Mouse (Mus musculus) midbrain, embryonic 10.5 days (tissue): Measurements from ENCODE around the gene Sema3g. TPM values are rescaled to one million over a fixed set of nuclear protein-coding genes. Genes with fewer than 3 reads are reported as not detected.

ENCODE experiments used
- DNase-seq: peaks from one replicate; pipeline ENCODE4 v3.0.0-alpha.2; 2017; ENCODE audit warnings: low spot score
- H3K27ac ChIP-seq: fragments of 300-500 bp; sonication (generic); replicated peaks from 2 replicates; pipeline ENCODE4 v1.5.1; 2016; ENCODE audit warnings: mild to moderate bottlenecking
- H3K27me3 ChIP-seq: fragments of 300-500 bp; sonication (generic); 2 replicates; pipeline ENCODE4 v1.6.1; 2016; ENCODE audit warnings: low read depth, mild to moderate bottlenecking; ENCODE audit not compliant: poor library complexity, severe bottlenecking
- H3K36me3 ChIP-seq: fragments of 300-500 bp; sonication (generic); 2 replicates; pipeline ENCODE4 v1.6.1; 2016; ENCODE audit warnings: mild to moderate bottlenecking, moderate library complexity
- H3K4me1 ChIP-seq: fragments of 300-500 bp; sonication (generic); 2 replicates; pipeline ENCODE4 v1.6.1; 2016
- H3K4me3 ChIP-seq: fragments of 300-500 bp; sonication (generic); 2 replicates; pipeline ENCODE4 v1.5.1; 2016; ENCODE audit warnings: mild to moderate bottlenecking, moderate library complexity
- H3K9me3 ChIP-seq: fragments of 300-500 bp; sonication (generic); replicated peaks from 2 replicates; pipeline ENCODE4 v1.6.1; 2016; ENCODE audit warnings: mild to moderate bottlenecking
- WGBS: fragments of 180-500 bp; shearing (Covaris S2); methylation state at CpG from one replicate; pipeline ENCODE4 v1.1.7; 2016; 5-methylcytosine and 5-hydroxymethylcytosine counted together
- polyA plus RNA-seq: library from polyadenylated mRNA; unstranded; fragments of >200 nt; fragmentation: Nextera tagmentation; extraction: Ambion mirVana; gene quantifications from 2 replicates; pipeline ENCODE4 v1.2.1, GENCODE M21; 2016

The Sema3g gene
- polyA plus RNA-seq, 1 experiment from 2014 or later, result 0.51 TPM

GRCm38 (mm10) chr14:31245946-31246345, 28.3 kb downstream of the Sema3g start:
- no peaks in the 10 kb centered on the region for H3K9me3 ChIP-seq
- 92% methylated on average over 1 of the region's 1 CpGs for WGBS
- no peaks in the 10 kb centered on the region for H3K27me3 ChIP-seq
- peaks cover 14% of the 10 kb centered on the region for H3K4me1 ChIP-seq
- H3K27ac ChIP-seq, result no peak overlapping the region
- no peak overlapping the region for H3K4me3 ChIP-seq
- no peak for DNase-seq
- H3K36me3 ChIP-seq, result no peaks in the 10 kb centered on the region

DNA sequence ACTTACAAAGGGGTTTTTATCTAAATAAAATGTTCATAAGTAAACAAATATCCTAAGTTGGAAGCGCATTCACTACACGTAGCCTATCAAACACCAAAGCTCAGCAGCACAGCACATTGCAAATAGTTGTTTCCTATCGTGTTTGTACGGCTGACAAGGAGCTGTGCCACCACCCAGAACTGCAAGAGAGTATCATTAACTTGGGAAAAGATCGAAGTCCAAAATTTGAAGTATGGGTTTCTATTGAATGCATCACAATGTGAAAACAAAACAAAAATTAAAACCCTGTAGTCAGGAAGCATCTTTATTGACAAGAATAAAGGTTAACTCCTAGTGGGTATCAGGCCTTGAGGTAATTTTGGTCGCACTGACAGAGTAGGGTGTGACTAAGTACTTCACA, 30.7 kb downstream of the Sema3g start:
- Histone ChIP-seq H3K36me3 (peaks cover 9% of the 10 kb centered on the region), H3K27me3 (no peaks in the 10 kb centered on the region), H3K4me1 (peaks cover 28% of the 10 kb centered on the region), H3K27ac (no peak overlapping the region), H3K4me3 (no peak overlapping the region), H3K9me3 (no peaks in the 10 kb centered on the region)
- no peak for DNase-seq
- 93% methylated on average over 6 of the region's 6 CpGs for WGBS

- peak overlapping the region; percentile 96 for H3K27ac ChIP-seq
- 23% methylated on average over 38 of the region's 38 CpGs for WGBS
Measured at GRCm38 (mm10) chr14:31250222-31251083, 32.8 kb downstream of the Sema3g start.

GRCm38 (mm10) chr14:31251084-31251604, 33.5 kb downstream of the Sema3g start, which contains the start of the genes Phf7 and Bap1:
Gene Phf7 (minus strand): TSS chr14:31251317.
Gene Bap1 (plus strand): TSS chr14:31251450.
- Histone ChIP-seq H3K36me3 (peaks cover 37% of the 10 kb centered on the region), H3K4me3 (peak within 1 kb of the TSS; percentile 99), H3K4me1 (peaks cover 28% of the 10 kb centered on the region), H3K27ac (peak within 1 kb of the TSS; percentile 96), H3K9me3 (no peaks in the 10 kb centered on the region), H3K27me3 (no peaks in the 10 kb centered on the region)
- peak; percentile 96 for DNase-seq
- under 1% methylated on average over 74 of the region's 75 CpGs for WGBS

More at GRCm38 (mm10) chr14:31250222-31251083, 32.8 kb downstream of the Sema3g start:
- H3K4me3 ChIP-seq, result peak overlapping the region; percentile 99
- H3K27me3 ChIP-seq, result no peaks in the 10 kb centered on the region
- peaks cover 30% of the 10 kb centered on the region for H3K36me3 ChIP-seq
- peaks cover 28% of the 10 kb centered on the region for H3K4me1 ChIP-seq
- H3K9me3 ChIP-seq, result no peaks in the 10 kb centered on the region
- no peak for DNase-seq

DNA sequence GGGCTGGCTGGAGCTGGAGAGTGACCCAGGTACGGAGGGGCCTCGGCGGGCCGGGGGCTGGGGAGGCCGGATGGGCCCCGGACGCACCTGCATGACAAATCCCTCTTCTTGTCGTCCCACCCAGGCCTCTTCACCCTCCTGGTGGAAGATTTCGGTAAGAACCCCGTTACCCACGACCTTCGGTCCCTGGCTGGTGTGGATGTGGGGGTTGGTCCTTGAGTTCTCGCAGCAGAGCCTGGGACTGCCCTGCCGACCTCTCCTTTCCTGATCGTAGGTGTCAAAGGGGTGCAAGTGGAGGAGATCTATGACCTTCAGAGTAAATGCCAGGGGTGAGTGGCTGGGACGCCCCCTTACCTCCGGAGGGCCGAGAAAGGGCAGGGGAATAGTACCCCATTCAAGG, 34.0 kb downstream of the Sema3g start:
- no peaks in the 10 kb centered on the region for H3K27me3 ChIP-seq
- peaks cover 28% of the 10 kb centered on the region for H3K4me1 ChIP-seq
- H3K36me3 ChIP-seq, result peaks cover 42% of the 10 kb centered on the region
- no peaks in the 10 kb centered on the region for H3K9me3 ChIP-seq
- no peak for DNase-seq
- H3K27ac ChIP-seq, result peak overlapping the region; percentile 96
- 3% methylated on average over 18 of the region's 18 CpGs for WGBS
- H3K4me3 ChIP-seq, result peak overlapping the region; percentile 99

DNA sequence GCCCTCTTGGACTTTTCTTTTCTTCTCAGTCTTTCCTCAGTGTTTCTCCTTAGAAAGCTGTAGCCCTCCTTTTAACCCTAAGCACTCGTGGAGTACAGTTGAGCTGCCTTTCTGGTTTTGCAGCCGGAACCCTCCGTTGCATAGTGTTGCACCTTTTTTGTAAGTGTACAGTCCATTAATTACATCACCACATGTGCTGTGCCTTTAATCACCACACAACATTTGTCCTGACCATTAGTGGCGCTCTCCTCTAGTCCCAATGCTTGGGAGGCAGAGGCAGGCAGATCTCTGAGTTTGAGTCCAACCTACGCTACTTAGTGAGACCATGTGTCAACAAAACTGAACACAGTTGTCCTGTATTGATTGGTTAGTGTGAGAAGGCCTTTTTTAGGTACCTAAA, 34.4 kb downstream of the Sema3g start:
- Histone ChIP-seq H3K27ac (peak overlapping the region; percentile 96), H3K27me3 (no peaks in the 10 kb centered on the region), H3K4me1 (peaks cover 28% of the 10 kb centered on the region), H3K4me3 (peak overlapping the region; percentile 99), H3K9me3 (no peaks in the 10 kb centered on the region), H3K36me3 (peaks cover 46% of the 10 kb centered on the region)
- no peak for DNase-seq
- WGBS, result 86% methylated on average over 5 of the region's 5 CpGs

DNA sequence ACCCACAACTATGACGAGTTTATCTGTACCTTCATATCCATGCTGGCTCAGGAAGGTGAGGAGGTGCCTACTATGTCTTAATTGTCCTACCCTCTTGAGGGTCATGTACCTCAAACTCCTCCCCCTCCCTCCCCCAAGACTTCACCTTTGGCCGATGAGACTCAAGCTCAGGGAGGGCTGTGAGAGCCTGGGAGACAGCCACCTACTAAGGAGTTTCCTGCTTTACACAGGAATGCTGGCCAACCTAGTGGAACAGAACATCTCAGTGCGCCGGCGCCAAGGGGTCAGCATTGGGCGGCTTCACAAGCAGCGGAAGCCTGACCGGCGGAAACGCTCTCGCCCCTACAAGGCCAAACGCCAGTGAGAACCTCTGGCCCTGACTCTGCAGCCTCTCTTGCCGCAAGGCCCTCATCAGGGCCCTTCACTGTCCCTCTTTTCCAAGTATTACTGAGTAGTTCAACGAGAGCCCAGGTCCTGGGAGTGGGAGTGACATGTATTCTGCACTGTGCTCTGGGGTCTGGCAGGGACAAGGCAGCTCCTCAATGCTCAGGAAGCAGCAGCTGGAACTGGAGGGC, 40.9 kb downstream of the Sema3g start:
- peaks cover 99% of the 10 kb centered on the region for H3K36me3 ChIP-seq
- no peaks in the 10 kb centered on the region for H3K27me3 ChIP-seq
- WGBS, result 95% methylated on average over 14 of the region's 14 CpGs
- no peak for DNase-seq
- H3K27ac ChIP-seq, result no peak overlapping the region
- H3K4me3 ChIP-seq, result no peak overlapping the region
- no peaks in the 10 kb centered on the region for H3K9me3 ChIP-seq
- no peaks in the 10 kb centered on the region for H3K4me1 ChIP-seq

DNA sequence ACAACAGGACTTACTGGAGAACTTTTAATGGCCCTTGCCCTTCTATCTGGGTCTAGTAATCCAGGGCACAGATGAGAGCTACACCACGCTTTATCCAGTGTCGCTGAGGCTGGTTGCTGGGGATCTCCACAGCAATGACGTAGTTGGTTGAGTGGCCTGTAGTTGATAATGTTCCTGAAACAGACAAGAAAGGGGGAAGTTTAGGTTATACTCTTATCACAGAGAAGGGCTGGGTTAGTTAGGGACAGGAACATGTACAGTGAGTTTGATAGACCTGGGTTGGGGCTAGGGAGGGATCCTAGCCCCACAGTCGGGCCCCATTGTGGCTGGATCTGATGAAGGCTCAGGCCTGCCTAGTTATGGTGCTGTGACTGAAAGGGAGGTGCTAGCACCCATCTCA, 42.7 kb downstream of the Sema3g start:
- no peak overlapping the region for H3K4me3 ChIP-seq
- no peaks in the 10 kb centered on the region for H3K9me3 ChIP-seq
- H3K36me3 ChIP-seq, result peaks cover 87% of the 10 kb centered on the region
- WGBS, result 95% methylated on average over 4 of the region's 4 CpGs
- no peaks in the 10 kb centered on the region for H3K27me3 ChIP-seq
- no peak overlapping the region for H3K27ac ChIP-seq
- H3K4me1 ChIP-seq, result no peaks in the 10 kb centered on the region
- DNase-seq, result no peak

DNA sequence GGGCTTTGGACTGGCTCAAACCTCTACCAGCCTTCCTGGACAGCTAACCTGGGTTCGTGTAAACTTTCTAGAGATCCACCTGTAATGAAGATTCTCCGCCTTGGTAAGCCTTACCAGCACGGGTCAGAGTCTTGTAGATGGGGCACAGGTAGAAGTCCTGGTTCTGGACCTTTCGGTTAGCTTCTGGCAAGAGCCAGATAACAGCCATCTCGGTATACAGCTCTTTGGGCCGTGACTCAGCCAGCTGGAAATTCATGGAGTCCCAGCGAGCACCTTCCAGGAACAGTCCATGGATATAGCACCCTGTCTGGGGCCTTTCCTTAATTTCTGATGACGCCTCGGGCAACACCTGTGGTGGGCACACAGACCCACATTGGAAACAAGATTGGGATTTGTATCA, 43.3 kb downstream of the Sema3g start:
- Histone ChIP-seq H3K4me3 (no peak overlapping the region), H3K27me3 (no peaks in the 10 kb centered on the region), H3K36me3 (peaks cover 84% of the 10 kb centered on the region), H3K27ac (no peak overlapping the region), H3K4me1 (no peaks in the 10 kb centered on the region), H3K9me3 (no peaks in the 10 kb centered on the region)
- DNase-seq, result no peak
- WGBS, result 93% methylated on average over 9 of the region's 9 CpGs

DNA sequence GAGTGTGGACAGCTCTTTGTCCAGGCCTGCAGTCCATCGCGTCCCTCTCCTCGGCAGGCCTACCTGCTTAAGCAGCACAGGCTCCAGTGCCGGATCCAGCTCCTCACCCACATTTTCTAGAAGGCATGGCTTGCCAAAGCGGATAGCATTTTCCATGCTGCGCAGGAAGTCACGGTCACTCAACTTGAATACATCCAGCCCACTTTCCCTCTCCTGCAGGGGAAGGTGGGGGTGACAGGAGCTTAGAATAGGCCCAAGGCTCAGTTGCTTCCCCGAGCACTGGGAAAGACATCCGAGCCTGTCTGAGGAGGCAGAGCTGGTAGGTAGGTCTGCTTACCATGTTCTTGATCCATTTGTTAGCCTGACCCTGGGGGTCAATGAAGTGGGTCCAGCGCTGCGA, 50.0 kb downstream of the Sema3g start:
- Histone ChIP-seq H3K27ac (peak overlapping the region; percentile 81), H3K36me3 (peaks cover 21% of the 10 kb centered on the region), H3K4me1 (peaks cover 33% of the 10 kb centered on the region), H3K9me3 (no peaks in the 10 kb centered on the region), H3K27me3 (0 out of 2 replicates have a peak, but pooled peaks cover 3% of the 10 kb centered on the region), H3K4me3 (no peak overlapping the region)
- DNase-seq, result no peak
- 90% methylated on average over 11 of the region's 11 CpGs for WGBS

DNA sequence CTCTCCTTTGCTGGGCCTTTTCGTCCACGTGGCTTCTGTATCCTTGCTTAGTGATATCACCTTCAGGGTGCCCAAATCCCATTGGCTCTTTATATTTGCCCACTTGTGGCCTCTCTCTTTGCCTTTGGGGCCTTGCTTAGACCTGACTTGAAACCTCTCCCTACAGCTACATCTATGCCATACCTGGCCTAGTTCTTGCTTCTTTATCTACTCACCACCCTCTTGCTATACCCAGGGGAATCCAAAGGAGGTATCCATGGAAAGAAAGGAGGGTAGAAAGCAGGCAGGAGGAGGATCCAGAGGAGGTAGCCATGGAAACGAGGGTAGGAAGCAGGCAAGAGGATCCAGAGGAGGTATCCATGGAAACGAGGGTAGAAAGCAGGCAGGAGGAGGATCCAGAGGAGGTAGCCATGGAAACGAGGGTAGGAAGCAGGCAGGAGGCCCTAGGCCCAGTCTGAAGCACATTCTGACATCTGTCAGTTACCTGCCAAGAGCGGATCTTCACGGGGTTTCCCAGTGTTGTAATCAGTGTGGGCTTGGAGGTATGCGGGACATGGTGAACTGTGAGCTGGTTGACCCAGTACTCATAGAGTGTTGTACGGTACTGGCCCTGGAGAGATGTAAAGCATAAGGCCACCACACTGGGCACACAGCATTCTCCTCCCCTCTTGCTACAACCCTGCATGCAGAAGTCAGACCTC, 50.8 kb downstream of the Sema3g start:
- H3K27me3 ChIP-seq, result 0 out of 2 replicates have a peak, but pooled peaks cover 3% of the 10 kb centered on the region
- H3K4me1 ChIP-seq, result peaks cover 33% of the 10 kb centered on the region
- peak overlapping the region; percentile 81 for H3K27ac ChIP-seq
- 50% methylated on average over 9 of the region's 9 CpGs for WGBS
- peak; percentile 65 for DNase-seq
- H3K4me3 ChIP-seq, result peak overlapping the region; percentile 46
- H3K36me3 ChIP-seq, result peaks cover 14% of the 10 kb centered on the region; the same call in 1 of the 2 replicates
- H3K9me3 ChIP-seq, result no peaks in the 10 kb centered on the region

DNA sequence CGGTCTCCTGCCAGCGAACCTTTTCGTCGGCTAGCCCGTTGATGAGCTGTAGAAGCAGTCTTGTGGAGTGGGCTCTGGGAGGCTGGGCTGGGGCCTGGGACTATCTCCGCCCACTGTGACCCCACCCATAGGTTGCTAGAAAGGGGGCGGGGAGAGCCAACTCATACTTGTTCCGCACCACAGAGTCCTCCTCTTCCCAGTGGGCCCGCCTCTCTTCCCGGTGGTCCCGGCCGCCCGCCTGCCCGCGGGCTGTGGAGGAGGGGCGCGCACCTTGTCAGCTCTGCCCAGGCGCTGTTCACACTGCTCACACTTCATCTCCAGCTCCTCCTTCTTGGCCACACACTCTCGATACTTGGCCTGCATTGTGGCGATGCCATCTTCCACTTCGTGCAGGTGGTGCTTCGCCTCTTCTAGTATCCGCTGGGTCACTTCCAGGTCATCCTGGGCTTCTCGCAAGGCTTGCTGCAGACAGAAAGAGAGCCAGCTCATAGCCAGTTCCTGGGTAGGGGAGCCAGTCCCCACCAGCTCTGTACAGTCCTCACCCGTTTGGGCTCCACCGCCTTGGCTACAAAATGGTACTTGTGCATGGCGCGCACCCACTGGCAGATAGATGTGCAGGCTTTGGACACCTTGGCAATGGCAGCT, 51.9 kb downstream of the Sema3g start:
- H3K36me3 ChIP-seq, result peaks cover 6% of the 10 kb centered on the region; the same call in 1 of the 2 replicates
- 0 out of 2 replicates have a peak, but pooled peaks cover 3% of the 10 kb centered on the region for H3K27me3 ChIP-seq
- H3K4me3 ChIP-seq, result peak overlapping the region; percentile 46
- peaks cover 33% of the 10 kb centered on the region for H3K4me1 ChIP-seq
- H3K9me3 ChIP-seq, result no peaks in the 10 kb centered on the region
- WGBS, result 15% methylated on average over 28 of the region's 28 CpGs
- H3K27ac ChIP-seq, result peak overlapping the region; percentile 81
- DNase-seq, result peak; percentile 79
